Mouse (Mus musculus) midbrain, embryonic 11.5 days (tissue): Measurements from ENCODE around the gene Susd2. TPM values are rescaled to one million over a fixed set of nuclear protein-coding genes. Genes with fewer than 3 reads are reported as not detected.

Experiments used
- ATAC-seq: fragments of 200-750 bp; cut with Nextera tagmentation; 2 replicates; pipeline ENCODE4 v1.8.0; 2017; ENCODE audit warnings: moderate TSS enrichment, moderate library complexity; ENCODE audit not compliant: low FRiP score
- DNase-seq: peaks from one replicate; pipeline ENCODE4 v3.0.0; 2015; ENCODE audit warnings: low spot score; ENCODE audit errors: missing footprints
- H3K27ac ChIP-seq: fragments of 300-500 bp; sonication (generic); 2 replicates; pipeline ENCODE4 v1.5.1; 2014; ENCODE audit warnings: low read depth, low read length
- H3K27me3 ChIP-seq: fragments of 300-500 bp; sonication (generic); 2 replicates; pipeline ENCODE4 v1.6.1; 2014; ENCODE audit warnings: mild to moderate bottlenecking, low read length, moderate library complexity, mixed read lengths; ENCODE audit not compliant: control insufficient read depth, insufficient read depth
- H3K36me3 ChIP-seq: fragments of 300-500 bp; sonication (generic); 2 replicates; pipeline ENCODE4 v1.6.1; 2014; ENCODE audit warnings: mild to moderate bottlenecking, low read length, moderate library complexity, mixed read lengths; ENCODE audit not compliant: control insufficient read depth, insufficient read depth
- H3K4me1 ChIP-seq: fragments of 300-500 bp; sonication (generic); 2 replicates; pipeline ENCODE4 v1.6.1; 2014; ENCODE audit warnings: low read length; ENCODE audit not compliant: control insufficient read depth, insufficient read depth
- H3K4me2 ChIP-seq: fragments of 300-500 bp; sonication (generic); 2 replicates; pipeline ENCODE4 v1.6.1; 2014; ENCODE audit warnings: mild to moderate bottlenecking, moderate library complexity
- H3K4me3 ChIP-seq: fragments of 300-500 bp; sonication (generic); 2 replicates; pipeline ENCODE4 v1.5.1; 2014; ENCODE audit warnings: low read depth, low read length
- H3K9ac ChIP-seq: fragments of 300-500 bp; sonication (generic); 2 replicates; pipeline ENCODE4 v1.6.1; 2014; ENCODE audit warnings: low read length
- H3K9me3 ChIP-seq: fragments of 300-500 bp; sonication (generic); 2 replicates; pipeline ENCODE4 v1.6.1; 2016; ENCODE audit warnings: low read length; ENCODE audit not compliant: control insufficient read depth
- WGBS: fragments of 180-500 bp; shearing (Covaris S2); extraction: QIAGEN DNeasy Blood & Tissue Kit; methylation state at CpG from one replicate; pipeline ENCODE4 v1.1.7; 2014; 5-methylcytosine and 5-hydroxymethylcytosine counted together
- polyA plus RNA-seq: library from polyadenylated mRNA; unstranded; fragments of >200 nt; fragmentation: Nextera tagmentation; extraction: Ambion mirVana; gene quantifications from 2 replicates; pipeline ENCODE4 v1.2.1, GENCODE M21; 2014

Gene Susd2
- polyA plus RNA-seq, 1 experiment from 2014 or later, result 1.6 TPM

DNA sequence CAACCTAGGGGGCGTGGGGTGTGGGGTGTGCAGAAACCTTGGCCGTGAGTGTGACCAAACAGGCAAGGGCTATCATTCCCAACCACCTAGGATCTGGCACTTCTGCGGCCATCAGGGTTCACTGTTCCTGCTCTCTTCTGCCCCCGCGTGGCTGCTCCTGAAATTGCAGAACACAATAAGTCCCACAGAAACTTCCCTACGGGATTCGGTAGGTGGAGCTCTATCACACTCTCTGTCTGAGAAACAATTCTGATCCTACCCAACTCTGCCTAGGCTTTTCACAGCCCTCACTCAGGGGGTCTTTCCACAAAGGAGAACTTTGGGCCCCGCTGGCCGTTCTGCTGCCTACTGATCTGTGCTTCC lies 8.1 kb downstream of the Susd2 start:
- Histone ChIP-seq H3K9ac (no peak overlapping the region), H3K27me3 (no peaks in the 10 kb centered on the region), H3K4me1 (no peaks in the 10 kb centered on the region), H3K36me3 (no peaks in the 10 kb centered on the region), H3K4me2 (no peak overlapping the region), H3K27ac (no peak overlapping the region), H3K9me3 (no peaks in the 10 kb centered on the region), H3K4me3 (no peak overlapping the region)
- ATAC-seq, result no peak
- DNase-seq, result peak; percentile 98
- 6% methylated on average over 9 of the region's 9 CpGs for WGBS

DNA sequence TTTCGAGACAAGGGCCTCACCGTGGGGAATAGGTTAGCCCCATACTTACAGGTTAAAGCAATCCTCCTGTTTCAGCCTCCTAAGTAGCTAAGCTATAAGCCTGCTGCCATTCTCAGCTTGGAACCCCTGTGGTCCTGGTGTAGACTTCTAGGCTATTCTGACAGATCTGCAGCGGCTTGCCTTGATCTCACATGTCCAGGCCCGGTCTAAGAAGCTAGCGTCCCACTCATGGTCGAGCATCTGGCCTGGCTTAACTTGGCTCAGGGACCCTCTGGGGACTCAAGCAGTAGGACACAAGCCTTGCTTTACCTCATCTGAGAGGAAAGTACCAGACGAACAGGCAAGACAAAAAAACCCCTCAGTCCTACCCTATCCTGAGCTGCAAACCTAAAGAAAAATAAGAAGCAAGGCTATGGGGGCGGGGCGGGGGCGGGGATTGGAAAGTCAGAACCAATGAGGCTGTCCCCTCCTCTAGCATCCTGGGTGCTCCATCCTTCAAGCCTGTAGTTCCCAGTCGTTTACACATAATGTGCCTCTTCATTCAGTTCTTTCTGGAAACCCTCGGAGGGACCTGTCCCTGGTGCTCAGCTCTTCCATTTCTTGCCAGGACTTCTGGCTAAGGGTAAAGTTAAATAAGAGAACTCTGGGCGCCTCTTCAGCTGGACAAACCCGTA lies 8.7 kb downstream of the Susd2 start:
- no peak for ATAC-seq
- Histone ChIP-seq H3K9me3 (no peaks in the 10 kb centered on the region), H3K27ac (no peak overlapping the region), H3K4me1 (no peaks in the 10 kb centered on the region), H3K27me3 (no peaks in the 10 kb centered on the region), H3K36me3 (no peaks in the 10 kb centered on the region), H3K9ac (no peak overlapping the region), H3K4me2 (no peak overlapping the region), H3K4me3 (no peak overlapping the region)
- DNase-seq, result peak; percentile 80
- WGBS, result 68% methylated on average over 14 of the region's 14 CpGs

DNA sequence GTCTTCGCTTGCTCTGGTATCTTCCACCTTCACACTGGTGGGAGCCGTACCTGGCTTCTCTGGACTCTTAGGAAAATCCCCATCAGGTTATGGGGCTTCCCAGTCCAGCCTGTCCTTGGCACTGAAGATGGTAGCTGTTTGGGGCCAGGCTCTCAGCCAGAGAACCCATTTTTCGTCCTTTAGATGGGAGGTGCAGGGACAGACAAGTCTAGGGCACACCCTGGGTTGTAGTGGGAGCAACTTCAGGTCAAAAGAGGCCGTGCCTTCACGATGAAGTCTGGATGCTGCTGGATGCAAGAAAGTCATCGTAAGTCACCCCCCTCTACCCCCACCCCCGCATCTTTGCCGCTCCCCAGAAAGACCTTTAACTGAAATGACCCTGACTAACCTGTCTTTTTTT lies 9.2 kb downstream of the Susd2 start:
- WGBS, result 93% methylated on average over 8 of the region's 8 CpGs
- Histone ChIP-seq H3K36me3 (no peaks in the 10 kb centered on the region), H3K27ac (no peak overlapping the region), H3K9me3 (no peaks in the 10 kb centered on the region), H3K4me1 (no peaks in the 10 kb centered on the region), H3K4me3 (no peak overlapping the region), H3K4me2 (no peak overlapping the region), H3K27me3 (no peaks in the 10 kb centered on the region), H3K9ac (no peak overlapping the region)
- no peak for DNase-seq
- ATAC-seq, result no peak

DNA sequence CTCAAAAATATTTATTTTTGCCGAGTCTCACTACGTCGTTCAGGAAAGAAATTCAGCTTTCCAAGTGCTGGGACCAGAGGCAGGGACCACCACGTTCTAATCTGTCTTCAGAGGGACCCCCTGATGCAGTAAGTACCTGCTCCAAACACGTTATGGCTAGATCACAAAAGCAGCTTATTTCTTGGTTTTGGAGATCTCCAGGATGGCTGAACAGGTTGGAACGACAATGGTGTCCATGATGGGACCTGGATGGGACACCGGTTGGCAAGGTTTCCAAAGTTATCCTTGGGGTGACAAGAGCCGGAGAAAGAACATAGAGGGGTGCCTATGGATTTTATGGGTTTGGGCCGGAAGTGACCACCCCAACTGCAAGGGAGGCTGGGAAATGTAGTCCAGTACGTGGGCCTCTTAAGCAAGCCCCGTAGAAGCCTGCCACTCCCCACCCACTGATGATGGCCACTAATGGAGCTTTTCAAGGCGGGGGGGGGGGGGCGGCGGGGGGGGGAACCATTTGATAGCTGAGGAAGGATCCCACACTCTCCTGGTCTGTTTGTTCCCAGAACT lies 10.2 kb downstream of the Susd2 start:
- WGBS, result 78% methylated on average over 13 of the region's 14 CpGs
- no peaks in the 10 kb centered on the region for H3K36me3 ChIP-seq
- ATAC-seq (no peak), DNase-seq (peak; percentile 70)
- no peak overlapping the region for H3K4me3 ChIP-seq
- no peaks in the 10 kb centered on the region for H3K4me1 ChIP-seq
- no peak overlapping the region for H3K9ac ChIP-seq
- no peaks in the 10 kb centered on the region for H3K9me3 ChIP-seq
- H3K27me3 ChIP-seq, result no peaks in the 10 kb centered on the region
- H3K27ac ChIP-seq, result no peak overlapping the region
- no peak overlapping the region for H3K4me2 ChIP-seq

DNA sequence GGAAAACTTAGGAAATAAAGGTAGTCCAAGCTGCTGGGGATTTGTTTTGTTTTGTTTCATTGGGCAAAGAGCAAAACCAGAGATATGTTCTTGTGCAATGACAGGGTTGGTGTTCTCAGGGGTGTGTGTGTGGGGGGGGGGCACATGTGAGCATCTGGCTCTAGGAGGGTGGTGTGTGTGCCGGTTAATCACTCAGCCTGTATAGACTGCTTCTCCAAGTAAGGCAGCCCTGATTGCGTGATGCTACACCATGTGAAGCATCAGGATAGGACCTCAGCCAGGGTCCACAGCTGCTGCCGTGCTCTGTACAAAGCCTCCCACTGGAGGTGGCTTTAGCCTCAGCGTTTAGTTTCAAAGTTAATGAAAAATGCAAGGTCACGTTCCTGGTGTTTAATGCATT lies 10.8 kb downstream of the Susd2 start:
- no peaks in the 10 kb centered on the region for H3K4me1 ChIP-seq
- no peak overlapping the region for H3K27ac ChIP-seq
- 80% methylated on average over 5 of the region's 5 CpGs for WGBS
- DNase-seq, result peak; percentile 75
- no peaks in the 10 kb centered on the region for H3K9me3 ChIP-seq
- H3K27me3 ChIP-seq, result no peaks in the 10 kb centered on the region
- H3K4me3 ChIP-seq, result no peak overlapping the region
- no peak overlapping the region for H3K9ac ChIP-seq
- no peaks in the 10 kb centered on the region for H3K36me3 ChIP-seq
- H3K4me2 ChIP-seq, result no peak overlapping the region
- ATAC-seq, result no peak

DNA sequence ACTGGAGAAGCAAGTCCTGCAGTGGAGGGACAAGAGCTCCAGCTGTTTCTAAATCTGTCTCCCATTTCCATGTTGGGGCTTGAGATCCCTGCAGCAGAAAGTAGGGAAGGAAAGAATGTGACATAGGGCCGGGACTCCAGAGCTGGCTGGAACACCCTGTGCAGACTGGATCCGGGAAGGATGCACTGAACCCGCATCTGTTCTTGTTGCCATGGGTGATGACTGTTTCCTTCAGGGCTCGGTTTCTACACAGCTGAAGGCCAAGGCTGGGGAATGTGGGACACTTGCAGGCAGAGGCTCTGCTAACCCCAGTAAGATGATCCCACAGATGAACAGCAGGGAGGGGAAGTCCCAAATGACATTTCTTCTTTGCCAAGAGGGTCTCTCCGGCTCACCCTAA lies 11.2 kb downstream of the Susd2 start:
- no peak overlapping the region for H3K9ac ChIP-seq
- ATAC-seq (no peak), DNase-seq (peak; percentile 51)
- H3K4me2 ChIP-seq, result no peak overlapping the region
- no peaks in the 10 kb centered on the region for H3K9me3 ChIP-seq
- H3K4me1 ChIP-seq, result no peaks in the 10 kb centered on the region
- WGBS, result 60% methylated on average over 5 of the region's 5 CpGs
- H3K27me3 ChIP-seq, result no peaks in the 10 kb centered on the region
- H3K36me3 ChIP-seq, result no peaks in the 10 kb centered on the region
- no peak overlapping the region for H3K4me3 ChIP-seq
- H3K27ac ChIP-seq, result no peak overlapping the region

DNA sequence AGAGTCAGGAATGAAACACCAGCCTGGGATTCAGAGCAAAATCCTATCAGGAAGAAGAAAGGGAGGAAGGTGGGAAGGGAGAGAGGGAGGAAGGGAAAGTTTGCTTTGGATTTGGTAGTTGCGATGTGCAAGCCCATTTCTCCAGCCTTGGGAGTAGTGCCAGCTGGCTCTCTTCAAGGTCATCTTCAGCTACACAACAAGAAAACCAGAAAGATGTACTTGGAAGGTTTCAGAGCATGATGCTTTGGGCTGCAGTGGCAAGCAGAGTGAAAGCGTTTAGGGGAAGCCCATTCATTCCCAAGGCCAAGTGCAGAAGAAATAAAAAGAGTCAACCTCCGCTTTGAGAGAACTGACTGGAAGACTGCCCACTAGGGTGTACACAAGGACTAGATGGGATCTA lies 16.3 kb downstream of the Susd2 start:
- no peaks in the 10 kb centered on the region for H3K9me3 ChIP-seq
- no peak for ATAC-seq
- H3K27ac ChIP-seq, result no peak overlapping the region
- no peak for DNase-seq
- H3K4me3 ChIP-seq, result no peak overlapping the region
- no peaks in the 10 kb centered on the region for H3K4me1 ChIP-seq
- H3K27me3 ChIP-seq, result no peaks in the 10 kb centered on the region
- no peak overlapping the region for H3K4me2 ChIP-seq
- WGBS, result 92% methylated on average over 3 of the region's 3 CpGs
- no peaks in the 10 kb centered on the region for H3K36me3 ChIP-seq
- no peak overlapping the region for H3K9ac ChIP-seq

DNA sequence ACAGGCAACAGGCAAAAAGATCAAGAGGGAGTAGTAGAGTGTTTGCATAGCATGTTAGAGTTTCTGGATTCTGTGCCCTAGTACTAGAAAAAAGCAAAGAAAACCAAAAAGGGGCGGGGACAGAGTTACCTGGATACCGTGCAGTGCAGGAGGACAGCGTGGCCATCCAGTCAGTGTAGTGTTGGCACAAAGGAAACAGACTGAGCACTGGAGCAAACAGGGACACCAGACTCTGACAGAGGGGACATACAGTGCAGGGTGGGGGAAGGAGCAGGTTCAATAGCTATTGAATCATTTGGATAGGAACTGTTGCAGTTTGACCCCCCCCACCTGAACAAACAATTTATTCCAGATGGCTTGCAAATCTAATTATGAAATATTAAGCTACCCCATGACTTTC lies 16.8 kb downstream of the Susd2 start:
- Histone ChIP-seq H3K36me3 (no peaks in the 10 kb centered on the region), H3K9ac (no peak overlapping the region), H3K9me3 (no peaks in the 10 kb centered on the region), H3K4me2 (no peak overlapping the region), H3K4me1 (no peaks in the 10 kb centered on the region), H3K27me3 (no peaks in the 10 kb centered on the region), H3K27ac (no peak overlapping the region), H3K4me3 (no peak overlapping the region)
- DNase-seq, result no peak
- 72% methylated on average over 3 of the region's 3 CpGs for WGBS
- ATAC-seq, result no peak

DNA sequence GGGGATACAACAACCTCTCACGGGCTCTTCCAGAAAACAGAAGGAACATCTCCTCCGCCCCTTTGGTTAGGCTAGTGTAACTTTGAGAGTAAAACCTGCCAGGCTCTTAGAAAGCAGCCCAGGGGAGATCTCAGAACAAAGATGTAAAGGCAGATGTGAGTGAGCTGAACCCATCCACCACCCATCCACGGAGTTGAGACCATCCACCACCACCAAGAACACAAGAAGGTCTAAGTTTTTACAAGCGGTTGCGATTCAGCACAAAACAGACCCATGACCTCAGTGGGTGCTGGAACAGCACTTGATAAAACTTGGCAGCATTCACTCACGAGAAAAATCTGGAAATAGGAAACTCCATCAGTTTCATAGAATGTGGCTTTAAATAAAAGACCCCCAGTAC lies 17.9 kb downstream of the Susd2 start:
- Histone ChIP-seq H3K36me3 (no peaks in the 10 kb centered on the region), H3K27me3 (no peaks in the 10 kb centered on the region), H3K4me1 (no peaks in the 10 kb centered on the region), H3K9me3 (no peaks in the 10 kb centered on the region), H3K27ac (no peak overlapping the region), H3K9ac (no peak overlapping the region), H3K4me3 (no peak overlapping the region), H3K4me2 (no peak overlapping the region)
- DNase-seq, result peak; percentile 76
- ATAC-seq, result no peak
- WGBS, result 68% methylated on average over 6 of the region's 6 CpGs
